In genomic region chr16:17200953-17201707, GRCm38 (mm10) we compare ENCODE assay signal across 8 mouse cellular contexts. TPM values are rescaled to one million over a fixed set of nuclear protein-coding genes. Genes with fewer than 3 reads are reported as not detected.
DNase-seq lines count a peak whose midpoint lies in the region; ATAC-seq lines count a peak whose summit lies in the region.

No protein-coding gene starts in this region.

- no peaks in the 10 kb centered on the region for H3K9me3 ChIP-seq in intestine, embryonic 14.5 days (ENCODE audit: control insufficient read depth, low read length)

- DNase-seq in adrenal gland, adult 18-20 months (ENCODE audit: low spot score in 2 of 2): peak; percentile 77 to 80
- DNase-seq in embryo, embryonic 10.5 days (ENCODE audit: low spot score): peak; percentile 89
- peak; percentile 80 for DNase-seq in gastrocnemius, postnatal 14 days
- peak; percentile 90 for DNase-seq in intestine, embryonic 14.5 days (ENCODE audit: low spot score)
- DNase-seq in left cerebral cortex, postnatal 10 days (ENCODE audit: extremely low spot score in 1 of 2, low spot score in 2 of 2): peak; percentile 75 to 91
- peak; percentile 80 for DNase-seq in right cerebral cortex, postnatal 14 days
- DNase-seq in urinary bladder, postnatal 25 days (ENCODE audit: low spot score): peak; percentile 73

- no peaks in the 10 kb centered on the region for H3K27me3 ChIP-seq in intestine, embryonic 14.5 days (replicated peaks; ENCODE audit: control insufficient read depth, insufficient read depth, low read length)

- H3K27ac ChIP-seq in intestine, embryonic 14.5 days (ENCODE audit: low read depth): peak overlapping the region; percentile 83

- peaks cover 18% of the 10 kb centered on the region for H3K4me1 ChIP-seq in intestine, embryonic 14.5 days (replicated peaks; ENCODE audit: control insufficient read depth, insufficient read depth, low read length)

- H3K4me2 ChIP-seq in intestine, embryonic 14.5 days (ENCODE audit: low read length): peak overlapping the region; percentile 90

- peak; percentile 82 for ATAC-seq in intestine, embryonic 14.5 days (replicated peaks; ENCODE audit: low FRiP score, low TSS enrichment, low read depth)
- ATAC-seq in megakaryocyte progenitor cell, adult 5-6 weeks (replicated peaks; ENCODE audit: poor library complexity): peak; percentile 85

- H3K4me3 ChIP-seq in intestine, embryonic 14.5 days (ENCODE audit: low read depth, low read length): peak overlapping the region; percentile 88

- peak overlapping the region; percentile 99 for H3K9ac ChIP-seq in intestine, embryonic 14.5 days (ENCODE audit: low read length)

- peaks cover 4% of the 10 kb centered on the region; the same call in 1 of the 2 replicates for H3K36me3 ChIP-seq in intestine, embryonic 14.5 days (ENCODE audit: control insufficient read depth, insufficient read depth, low read length)

- WGBS in intestine, embryonic 14.5 days: under 1% methylated on average over 71 of the region's 72 CpGs

- intact Hi-C loops in gastrocnemius, postnatal 14 days (cut with DNase I; ENCODE audit: low total_unique reads): no loop called here
- intact Hi-C loops in left cerebral cortex, postnatal 10 days (cut with DNase I): no loop called here

RNA-seq across cellular contexts. Expression of gene Ube2l3, which starts 1.3 kb away (rescaled TPM):
- total RNA-seq in adrenal gland, adult 18-20 months (2021): 100 to 1,000 TPM; 186 to 220 TPM
- 100 to 1,000 TPM; 144 TPM for total RNA-seq in gastrocnemius, postnatal 14 days (2021)
- 341 and 345 TPM in 2 replicates for polyA plus RNA-seq in intestine, embryonic 14.5 days (2014; fragmentation: Nextera tagmentation; extraction: Ambion mirVana)
- 100 to 1,000 TPM; 149 to 151 TPM for total RNA-seq in left cerebral cortex, postnatal 10 days (2021)
- 312 and 333 TPM in 2 replicates for total RNA-seq in megakaryocyte progenitor cell, adult 5-6 weeks (2015)
- 87.5 and 107 TPM in 2 replicates for total RNA-seq in megakaryocyte progenitor cell, adult 5-6 weeks (2017)

RNA-seq across cellular contexts. Expression of gene Rimbp3, which starts 7.3 kb away (rescaled TPM):
- total RNA-seq in adrenal gland, adult 18-20 months (2021): under 1 TPM in 1 of 2 experiments, not detected in 1; 0.06 TPM
- total RNA-seq in gastrocnemius, postnatal 14 days (2021): under 1 TPM in 1 of 2 experiments, not detected in 1; 0.10 TPM
- polyA plus RNA-seq in intestine, embryonic 14.5 days (2014; fragmentation: Nextera tagmentation; extraction: Ambion mirVana): 0.50 and 0.60 TPM in 2 replicates
- 1 to 10 TPM; 1.7 to 1.9 TPM for total RNA-seq in left cerebral cortex, postnatal 10 days (2021)
- total RNA-seq in megakaryocyte progenitor cell, adult 5-6 weeks (2015): 0.69 and 0.95 TPM in 2 replicates
- 0.58 and 1.3 TPM in 2 replicates for total RNA-seq in megakaryocyte progenitor cell, adult 5-6 weeks (2017)

RNA-seq across cellular contexts. Expression of gene Hic2, which starts 32.2 kb away (rescaled TPM):
- total RNA-seq in adrenal gland, adult 18-20 months (2021): 1 to 10 TPM; 2.1 to 2.2 TPM
- 1 to 10 TPM; 1.1 to 1.2 TPM for total RNA-seq in gastrocnemius, postnatal 14 days (2021)
- 5.0 and 5.3 TPM in 2 replicates for polyA plus RNA-seq in intestine, embryonic 14.5 days (2014; fragmentation: Nextera tagmentation; extraction: Ambion mirVana)
- total RNA-seq in left cerebral cortex, postnatal 10 days (2021): 1 to 10 TPM; 6.6 TPM
- 1.8 and 1.9 TPM in 2 replicates for total RNA-seq in megakaryocyte progenitor cell, adult 5-6 weeks (2015)
- 2.1 and 2.3 TPM in 2 replicates for total RNA-seq in megakaryocyte progenitor cell, adult 5-6 weeks (2017)

RNA-seq across cellular contexts. Expression of gene Ccdc116, which starts 54.1 kb away (rescaled TPM):
- under 1 TPM in 1 of 2 experiments, not detected in 1; 0.16 TPM for total RNA-seq in adrenal gland, adult 18-20 months (2021)
- total RNA-seq in gastrocnemius, postnatal 14 days (2021): under 1 TPM in 1 of 2 experiments, not detected in 1; 0.13 TPM
- polyA plus RNA-seq in intestine, embryonic 14.5 days (2014; fragmentation: Nextera tagmentation; extraction: Ambion mirVana): 2.0 and 2.2 TPM in 2 replicates
- total RNA-seq in left cerebral cortex, postnatal 10 days (2021): 1 to 10 TPM; 7.7 to 8.7 TPM
- 2.2 and 4.8 TPM in 2 replicates for total RNA-seq in megakaryocyte progenitor cell, adult 5-6 weeks (2015)
- total RNA-seq in megakaryocyte progenitor cell, adult 5-6 weeks (2017): 2.0 and 8.1 TPM in 2 replicates

RNA-seq across cellular contexts. Expression of gene Ydjc, which starts 56.7 kb away (rescaled TPM):
- total RNA-seq in adrenal gland, adult 18-20 months (2021): 1 to 10 TPM; 2.4 to 6.4 TPM
- total RNA-seq in gastrocnemius, postnatal 14 days (2021): under 1 TPM; 0.40 to 0.53 TPM
- 25.2 and 31.0 TPM in 2 replicates for polyA plus RNA-seq in intestine, embryonic 14.5 days (2014; fragmentation: Nextera tagmentation; extraction: Ambion mirVana)
- 10 to 100 TPM; 49.7 to 52.4 TPM for total RNA-seq in left cerebral cortex, postnatal 10 days (2021)
- total RNA-seq in megakaryocyte progenitor cell, adult 5-6 weeks (2015): 25.7 TPM in 2 replicates
- total RNA-seq in megakaryocyte progenitor cell, adult 5-6 weeks (2017): 23.5 and 24.4 TPM in 2 replicates

Comparison
In these comparisons a context has a peak if more than half of its experiments do, and no peak if none do; other contexts are left out.
1. Peak in every context shown above with its lines: DNase-seq, ATAC-seq, H3K4me3 ChIP-seq and H3K27ac ChIP-seq.